Comparison of ENCODE assay signal across 8 mouse cellular contexts in the genomic region with DNA sequence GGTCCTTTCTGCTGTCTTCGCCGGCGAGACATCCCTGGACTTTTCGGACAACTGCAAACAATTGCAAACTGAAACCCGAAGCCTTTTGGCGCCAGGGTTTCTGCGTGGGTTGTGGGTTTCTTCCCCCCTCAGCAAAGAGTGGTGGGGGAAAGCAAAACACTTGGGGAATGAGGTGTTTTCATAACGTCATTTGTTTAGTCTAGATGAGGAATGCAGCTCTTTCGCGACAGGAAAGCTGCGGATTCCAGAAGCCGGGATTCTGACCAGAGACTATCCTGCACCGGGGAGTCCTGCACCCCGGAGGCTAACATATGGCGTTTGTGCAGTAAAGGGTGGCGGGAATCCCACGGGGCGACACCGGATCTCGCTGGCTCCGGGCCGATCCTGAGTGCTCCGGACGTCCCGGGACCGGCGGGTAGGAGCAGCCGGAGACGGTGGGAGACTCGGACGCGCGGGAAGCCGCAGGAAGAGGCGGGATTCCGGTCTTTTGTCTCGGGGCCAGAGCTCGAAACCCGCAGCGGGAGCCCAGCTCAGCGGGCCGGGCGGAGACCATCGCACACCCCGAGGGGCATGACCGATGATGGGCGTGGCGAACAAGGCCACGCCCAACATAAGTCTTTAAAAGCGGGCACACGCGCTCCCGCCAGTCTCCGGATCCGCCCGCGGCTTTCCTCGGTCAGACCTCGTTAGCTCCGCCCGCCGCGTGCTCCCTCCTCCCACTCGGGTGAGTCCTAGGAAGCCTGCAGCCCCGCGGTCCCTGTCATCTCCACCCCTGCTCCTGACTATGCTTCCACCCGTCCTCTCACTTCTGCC. TPM values are rescaled to one million over a fixed set of nuclear protein-coding genes. Genes with fewer than 3 reads are reported as not detected.
A peak's percentile ranks its signal among the peaks of the same experiment; 100 is the strongest.
DNase-seq lines count a peak whose midpoint lies in the region; ATAC-seq lines count a peak whose summit lies in the region.

A gene (plus strand): TSS at position 259 of the 813 bp plus-strand sequence.

- H3K4me2 ChIP-seq in hindbrain, embryonic 11.5 days (replicated peaks; ENCODE audit: low read depth, low read length) = peak within 1 kb of the TSS; percentile 87

- H3K27ac ChIP-seq in hindbrain, embryonic 11.5 days (ENCODE audit: low read depth, low read length) = peak within 1 kb of the TSS; percentile 83

- H3K9ac ChIP-seq in hindbrain, embryonic 11.5 days (ENCODE audit: low read depth, low read length) = peak within 1 kb of the TSS; percentile 80

- peak; percentile 96 for ATAC-seq in hindbrain, embryonic 11.5 days (ENCODE audit: low FRiP score)

- no peaks in the 10 kb centered on the region; the same call in 1 of the 2 replicates for H3K9me3 ChIP-seq in hindbrain, embryonic 11.5 days (ENCODE audit: control insufficient read depth, low read length)

- no peaks in the 10 kb centered on the region for H3K27me3 ChIP-seq in hindbrain, embryonic 11.5 days (ENCODE audit: control insufficient read depth, insufficient read depth, low read length)

- peak within 1 kb of the TSS; percentile 71 for H3K4me3 ChIP-seq in hindbrain, embryonic 11.5 days (ENCODE audit: low read depth, low read length)

- H3K36me3 ChIP-seq in hindbrain, embryonic 11.5 days (ENCODE audit: control insufficient read depth, insufficient read depth, low read length) = no peaks in the 10 kb centered on the region

- no peaks in the 10 kb centered on the region for H3K4me1 ChIP-seq in hindbrain, embryonic 11.5 days (replicated peaks; ENCODE audit: control insufficient read depth, insufficient read depth, low read length)

- peak; percentile 93 for DNase-seq in R1 (ENCODE audit: low read depth, low spot score)
- DNase-seq in cerebellum, adult 9-11 months = peak; percentile 82
- DNase-seq in frontal cortex, adult 2 months (ENCODE audit: extremely low spot score in 1 of 2, low spot score in 1 of 2) = peak in 1 of 2 experiments; percentile 68
- peak; percentile 96 for DNase-seq in hindbrain, embryonic 11.5 days (ENCODE audit: low spot score)
- peak; percentile 66 to 71 for DNase-seq in layer of hippocampus, postnatal 14 days (ENCODE audit: low spot score in 2 of 2)
- DNase-seq in lung, postnatal 36 days = peak; percentile 94
- peak; percentile 98 for DNase-seq in retina, embryonic 14.5 days (ENCODE audit: low spot score)
- peak; percentile 82 to 87 for DNase-seq in urinary bladder, adult 18-20 months (ENCODE audit: low spot score in 2 of 2)

- WGBS in hindbrain, embryonic 11.5 days = under 1% methylated on average over 66 of the region's 67 CpGs

RNA-seq across cellular contexts. Expression of the gene that starts here (rescaled TPM):
- 15.9 and 18.0 TPM in 2 replicates for polyA plus RNA-seq in frontal cortex, adult 2 months (2012; rRNA removed)
- 150 and 156 TPM in 2 replicates for polyA plus RNA-seq in hindbrain, embryonic 11.5 days (2014; fragmentation: Nextera tagmentation; extraction: Ambion mirVana)
- total RNA-seq in layer of hippocampus, postnatal 14 days (2021) = 10 to 100 TPM; 40.3 to 59.2 TPM
